Mouse (Mus musculus) bone marrow macrophage, adult 2 months (primary cell): ENCODE data around the gene Gm5741. TPM values are rescaled to one million over a fixed set of nuclear protein-coding genes. Genes with fewer than 3 reads are reported as not detected.

ENCODE experiments used
- H3K27ac ChIP-seq: 2 replicates; pipeline ENCODE4 v1.5.1; 2012; ENCODE audit warnings: low read depth, low read length; ENCODE audit not compliant: insufficient read depth
- H3K4me1 ChIP-seq: 2 replicates; pipeline ENCODE4 v1.6.1; 2012; ENCODE audit warnings: low read length; ENCODE audit not compliant: control insufficient read depth, insufficient read depth
- H3K4me3 ChIP-seq: 2 replicates; pipeline ENCODE4 v1.5.1; 2012; ENCODE audit warnings: mild to moderate bottlenecking, low read length, moderate library complexity; ENCODE audit not compliant: insufficient read depth
- CTCF ChIP-seq: IDR thresholded peaks from 2 replicates; pipeline ENCODE4 v1.5.1; 2012; ENCODE audit warnings: low read depth, mild to moderate bottlenecking, low read length, moderate library complexity
- POLR2A ChIP-seq: IDR thresholded peaks from 2 replicates; pipeline ENCODE4 v1.6.1; 2012; ENCODE audit warnings: mild to moderate bottlenecking, low read depth, low read length, borderline replicate concordance
- polyA plus RNA-seq: library from polyadenylated mRNA; stranded (reverse); fragments of >200 nt; gene quantifications from 2 replicates; pipeline ENCODE4 v1.2.4, GENCODE M21; 2012; ENCODE audit not compliant: missing spikeins, insufficient read depth, insufficient read length

The Gm5741 gene
- polyA plus RNA-seq = not detected in 2 replicates

GRCm38 (mm10) chr8:85067982-85068381 is at the start of gene Gm5741:
TSS of gene Gm5741 (minus strand) at chr8:85067982.
- Histone ChIP-seq H3K4me1 (peaks cover 11% of the 10 kb centered on the region), H3K27ac (no peak within 1 kb of the TSS), H3K4me3 (no peak within 1 kb of the TSS)
- TF ChIP-seq POLR2A (no peak), CTCF (no peak)

GRCm38 (mm10) chr8:85116984-85117383 is 49.2 kb upstream of the Gm5741 start:
- Histone ChIP-seq H3K4me1 (peaks cover 3% of the 10 kb centered on the region; the same call in 1 of the 2 replicates), H3K27ac (no peak overlapping the region), H3K4me3 (no peak overlapping the region)
- TF ChIP-seq CTCF = no peak
- no peak for TF ChIP-seq POLR2A

- H3K27ac ChIP-seq = no peak overlapping the region
- no peak overlapping the region for H3K4me3 ChIP-seq
- TF ChIP-seq CTCF (no peak), POLR2A (no peak)
- peaks cover 3% of the 10 kb centered on the region; the same call in 1 of the 2 replicates for H3K4me1 ChIP-seq
These were observed 47.7 kb upstream of the Gm5741 start for GRCm38 (mm10) chr8:85115501-85115900.

- no peak overlapping the region for H3K4me3 ChIP-seq
- TF ChIP-seq CTCF (no peak), POLR2A (no peak)
- peaks cover 3% of the 10 kb centered on the region; the same call in 1 of the 2 replicates for H3K4me1 ChIP-seq
- H3K27ac ChIP-seq = no peak overlapping the region
These were observed 45.5 kb upstream of the Gm5741 start for GRCm38 (mm10) chr8:85113241-85113640.

- Histone ChIP-seq H3K4me1 (no peaks in the 10 kb centered on the region), H3K4me3 (no peak overlapping the region), H3K27ac (no peak overlapping the region)
- TF ChIP-seq POLR2A (no peak), CTCF (no peak)
These were observed 32.4 kb upstream of the Gm5741 start for GRCm38 (mm10) chr8:85100076-85100665.

- TF ChIP-seq CTCF (no peak), POLR2A (no peak)
- peaks cover 8% of the 10 kb centered on the region for H3K4me1 ChIP-seq
- H3K27ac ChIP-seq = no peak overlapping the region
- no peak overlapping the region for H3K4me3 ChIP-seq
These were observed 29.1 kb upstream of the Gm5741 start for GRCm38 (mm10) chr8:85096850-85097249.

GRCm38 (mm10) chr8:85096196-85096595 is 28.4 kb upstream of the Gm5741 start:
- peaks cover 15% of the 10 kb centered on the region for H3K4me1 ChIP-seq
- no peak overlapping the region for H3K4me3 ChIP-seq
- no peak for TF ChIP-seq CTCF
- TF ChIP-seq POLR2A = no peak
- H3K27ac ChIP-seq = no peak overlapping the region

- H3K4me1 ChIP-seq = peaks cover 16% of the 10 kb centered on the region
- H3K27ac ChIP-seq = no peak overlapping the region
- no peak overlapping the region for H3K4me3 ChIP-seq
- TF ChIP-seq POLR2A (no peak), CTCF (no peak)
These were observed 27.8 kb upstream of the Gm5741 start for GRCm38 (mm10) chr8:85095566-85095965.

- TF ChIP-seq CTCF (no peak), POLR2A (no peak)
- H3K27ac ChIP-seq = no peak overlapping the region
- H3K4me3 ChIP-seq = no peak overlapping the region
- H3K4me1 ChIP-seq = peaks cover 16% of the 10 kb centered on the region
These were observed 27.3 kb upstream of the Gm5741 start for GRCm38 (mm10) chr8:85095051-85095450.

GRCm38 (mm10) chr8:85091526-85092090 is 23.8 kb upstream of the Gm5741 start:
- Histone ChIP-seq H3K4me1 (peaks cover 16% of the 10 kb centered on the region), H3K27ac (no peak overlapping the region), H3K4me3 (no peak overlapping the region)
- TF ChIP-seq POLR2A (no peak), CTCF (no peak)
